Mouse (Mus musculus): ENCODE measurements at regions not wholly inside any gene's neighbourhood (a gene's known extent, or its start where the extent isn't known, plus 50 kb on each side); places are given as distances from the start of the nearest gene placed in this dataset.

DNA sequence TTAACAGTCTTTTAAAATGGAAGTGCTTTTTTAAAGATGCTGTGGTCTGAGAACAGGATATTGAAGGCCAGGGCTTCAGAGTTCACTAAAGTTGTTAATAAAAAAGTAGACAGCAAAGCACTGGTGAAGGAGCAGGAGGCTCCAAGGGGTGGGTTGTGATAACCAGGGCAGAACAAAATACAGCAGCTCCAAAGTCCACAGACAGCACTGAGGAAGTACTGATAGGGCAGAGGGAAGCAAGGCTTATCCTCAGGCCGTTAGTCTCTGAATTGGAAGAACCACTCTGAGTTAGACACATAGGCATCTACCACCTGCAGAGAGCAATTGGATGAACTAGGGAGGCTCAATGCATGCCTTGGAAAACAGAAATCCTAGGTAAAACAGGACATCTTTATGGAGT, 62.1 kb downstream of the P2ry1 start:
- DNase-seq = no peak

DNA sequence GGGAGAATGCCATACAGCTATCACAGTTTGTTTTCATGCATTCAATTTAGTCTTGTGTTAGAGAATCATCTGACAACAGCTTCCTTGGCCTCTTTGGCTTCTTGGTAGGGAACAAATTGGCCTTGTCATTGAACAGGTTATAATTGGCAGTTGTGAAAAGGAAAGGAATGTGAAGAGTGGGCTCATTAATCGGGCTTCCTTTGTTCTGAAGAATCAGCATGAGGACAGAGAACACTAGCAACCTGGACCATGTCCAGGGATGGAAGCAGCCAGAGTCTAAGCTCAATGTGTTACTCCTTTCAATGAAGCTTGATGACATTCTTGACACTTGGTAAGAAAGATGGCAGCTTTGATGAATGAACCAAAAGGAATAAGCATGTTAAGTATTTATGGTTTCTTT, 64.5 kb downstream of the P2ry1 start:
- no peak for DNase-seq

DNA sequence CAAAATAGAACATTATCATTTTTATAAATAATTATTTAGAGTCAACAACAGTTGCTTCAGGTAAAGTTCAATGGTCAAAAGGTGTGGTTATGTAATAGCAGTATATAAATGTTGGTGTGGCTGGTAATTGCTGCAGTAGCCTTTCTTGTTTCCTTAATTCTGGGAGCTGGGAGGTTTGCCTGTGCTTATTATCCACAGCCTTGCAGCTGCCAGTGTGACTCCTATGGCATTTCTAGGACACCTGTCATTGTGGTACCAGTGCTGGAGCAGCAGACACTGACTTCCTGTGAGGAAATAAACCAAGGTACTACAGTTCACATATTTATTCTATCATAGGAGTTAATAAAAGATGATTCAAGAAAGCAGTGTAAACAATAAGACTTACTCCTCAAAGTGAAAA, 65.6 kb downstream of the P2ry1 start:
- no peak for DNase-seq

DNA sequence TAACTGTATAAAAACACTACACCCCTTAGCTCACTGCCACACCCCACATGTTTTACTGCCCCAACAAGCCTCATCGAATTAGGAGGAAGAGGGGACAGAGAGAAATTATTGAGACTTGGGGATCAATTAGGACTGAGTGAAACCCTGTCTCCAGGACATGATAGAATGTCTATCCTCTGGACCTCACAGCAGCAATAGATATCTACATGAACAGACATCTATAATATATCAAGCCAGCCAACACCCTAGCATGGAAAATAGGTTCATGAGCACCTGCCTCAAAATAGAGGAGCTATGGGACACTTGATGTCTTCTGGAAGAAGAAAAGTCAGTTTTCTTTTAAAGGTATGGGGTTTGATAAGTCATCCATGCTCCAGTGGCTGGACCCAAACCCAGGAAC, 68.4 kb downstream of the P2ry1 start:
- DNase-seq = no peak

DNA sequence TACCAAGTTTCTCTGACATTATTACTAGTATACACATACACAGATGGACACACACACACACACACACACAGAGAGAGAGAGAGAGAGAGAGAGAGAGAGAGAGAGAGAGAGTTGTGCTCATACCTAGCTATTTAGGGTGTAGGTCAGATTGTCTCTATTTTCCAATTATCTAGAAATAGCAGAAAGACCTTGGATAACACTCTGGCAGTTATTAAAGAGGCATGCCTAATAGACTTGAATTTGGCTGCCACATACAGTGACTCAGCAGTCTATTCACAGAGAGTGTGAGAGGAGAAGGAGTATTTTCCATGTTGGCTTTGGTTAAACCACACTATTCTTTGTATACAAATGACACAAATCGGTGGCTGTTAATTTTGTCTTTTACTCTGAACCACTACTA, 69.7 kb downstream of the P2ry1 start:
- DNase-seq = no peak

DNA sequence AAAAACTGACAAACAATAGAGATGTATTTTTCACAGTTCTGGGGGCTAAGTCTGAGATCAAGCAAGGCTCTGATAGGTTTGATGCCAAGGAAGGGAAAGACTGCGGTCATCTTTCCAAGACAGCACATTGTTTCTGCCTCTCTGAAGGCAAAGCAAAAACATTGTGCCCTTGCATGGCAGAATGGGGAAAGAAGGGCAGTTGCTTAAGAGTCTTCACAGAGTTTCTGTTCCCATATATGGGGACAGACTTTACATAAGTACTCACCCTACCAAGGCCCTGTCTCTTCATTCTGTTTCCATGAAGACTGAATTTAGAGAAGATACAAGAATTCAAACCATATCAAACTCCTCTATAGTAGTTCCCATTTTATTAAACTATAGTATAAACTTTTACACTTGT, 70.5 kb downstream of the P2ry1 start:
- DNase-seq = no peak

DNA sequence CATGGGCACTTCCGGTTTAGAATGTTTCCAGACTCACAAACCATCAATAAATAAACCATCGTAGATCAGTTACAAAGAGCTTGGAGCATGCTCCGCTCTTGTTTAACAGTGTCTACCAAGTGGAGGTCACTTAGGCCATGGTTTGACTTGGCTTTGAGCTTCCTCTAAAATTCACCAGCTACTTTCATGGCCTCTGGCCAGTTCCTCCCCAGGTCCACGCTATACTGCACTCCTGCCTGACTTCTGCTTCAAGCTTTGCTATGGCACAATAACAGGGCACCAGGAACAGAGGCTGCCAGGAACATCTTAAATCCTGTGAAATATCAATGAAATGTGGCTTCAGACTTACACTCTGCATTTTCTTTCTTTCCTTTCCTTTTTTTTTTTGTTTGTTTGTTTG, 71.2 kb downstream of the P2ry1 start:
- DNase-seq = no peak

DNA sequence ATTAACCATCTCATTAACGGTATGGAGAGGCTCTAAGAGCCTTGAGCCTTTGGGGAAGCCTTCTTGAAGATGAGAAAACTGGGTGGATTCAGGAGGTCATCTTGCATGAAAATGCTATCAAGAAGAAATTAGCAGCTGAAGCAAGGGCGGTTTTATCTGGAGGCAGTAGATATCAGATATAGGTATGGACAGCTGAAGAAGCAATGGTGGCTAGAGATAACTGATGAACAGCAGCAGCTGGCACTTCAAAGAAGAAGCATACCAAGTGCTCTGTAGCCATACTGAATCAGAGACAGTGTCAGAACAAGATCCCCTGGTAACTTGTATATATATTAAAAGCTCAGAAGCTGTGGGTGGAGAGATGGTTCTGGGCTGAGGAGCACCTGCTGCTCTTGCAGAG, 73.2 kb downstream of the P2ry1 start:
- no peak for DNase-seq

DNA sequence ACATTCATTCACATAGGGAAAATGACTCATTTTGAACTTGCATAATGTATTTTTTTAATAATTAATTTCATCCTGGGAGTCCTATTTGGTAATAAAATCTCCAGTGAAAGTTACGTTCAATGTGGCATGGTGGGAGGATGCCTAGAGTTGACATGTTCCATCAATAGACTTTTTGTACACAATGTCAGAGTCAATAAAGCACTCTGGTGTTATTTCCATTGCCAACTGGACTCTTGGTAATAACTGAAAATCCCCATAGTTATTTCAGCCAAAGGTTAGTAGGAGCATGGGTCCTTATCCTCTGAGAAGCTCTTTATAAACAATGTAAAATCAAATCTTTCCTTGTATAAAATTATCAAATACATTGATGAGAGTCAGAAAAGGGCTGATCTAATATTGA, 87.3 kb downstream of the P2ry1 start:
- DNase-seq = no peak

DNA sequence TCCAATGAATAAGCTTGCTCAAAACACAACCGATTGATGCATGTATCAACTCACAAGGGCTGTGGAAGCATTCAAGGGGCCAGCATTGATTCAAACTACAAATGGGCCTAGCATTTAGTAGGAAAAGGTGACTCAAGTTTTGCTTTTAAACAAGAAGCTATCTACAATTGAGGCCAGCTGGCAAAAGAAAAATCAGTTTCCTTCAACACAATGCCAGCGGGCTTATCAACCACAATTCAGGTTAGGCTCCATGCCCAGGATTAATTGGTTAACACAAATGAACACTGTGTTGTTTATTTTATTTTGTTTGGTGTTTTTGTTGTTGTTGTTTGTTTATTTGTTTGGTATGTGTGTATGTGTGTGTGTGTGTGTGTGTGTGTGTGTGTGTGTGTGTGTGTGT, 89.4 kb downstream of the P2ry1 start:
- DNase-seq = no peak

DNA sequence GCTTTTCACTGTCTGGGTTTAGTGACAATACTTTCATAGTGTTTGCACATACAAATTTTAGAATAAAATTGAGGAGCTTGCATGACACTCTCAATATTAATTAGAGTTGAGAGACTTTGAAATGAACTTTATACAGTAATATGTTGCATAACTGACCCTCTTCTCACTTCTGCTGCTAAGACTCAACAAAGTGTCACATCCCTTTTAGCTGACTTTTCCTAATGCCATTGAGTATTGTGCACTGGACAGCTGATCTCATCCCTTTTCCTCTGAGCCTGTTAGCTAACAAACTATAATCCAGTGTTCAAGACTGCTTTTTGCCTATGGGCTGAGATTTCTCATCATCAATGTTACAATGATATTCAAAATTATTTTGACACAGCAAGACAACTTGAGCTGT, 113.8 kb downstream of the P2ry1 start:
- no peak for DNase-seq

DNA sequence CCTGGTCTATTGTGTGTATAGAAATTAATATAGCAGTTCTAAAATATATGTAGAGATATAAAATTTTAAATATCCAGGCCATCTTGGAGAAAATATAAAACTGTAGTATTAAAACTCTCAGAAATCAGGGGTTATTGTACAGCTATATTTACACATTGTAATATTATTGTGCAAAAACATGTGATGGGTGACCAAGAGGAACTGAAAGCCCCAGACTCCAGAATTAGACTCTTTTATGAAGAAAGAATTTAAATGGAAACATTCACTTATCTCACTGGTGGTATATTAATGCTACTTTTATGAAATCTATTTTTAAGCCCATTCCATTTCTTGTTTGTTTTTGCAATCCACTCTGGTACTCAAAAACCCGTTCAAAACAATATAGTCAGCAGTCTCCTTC, 130.5 kb downstream of the P2ry1 start:
- DNase-seq = no peak

DNA sequence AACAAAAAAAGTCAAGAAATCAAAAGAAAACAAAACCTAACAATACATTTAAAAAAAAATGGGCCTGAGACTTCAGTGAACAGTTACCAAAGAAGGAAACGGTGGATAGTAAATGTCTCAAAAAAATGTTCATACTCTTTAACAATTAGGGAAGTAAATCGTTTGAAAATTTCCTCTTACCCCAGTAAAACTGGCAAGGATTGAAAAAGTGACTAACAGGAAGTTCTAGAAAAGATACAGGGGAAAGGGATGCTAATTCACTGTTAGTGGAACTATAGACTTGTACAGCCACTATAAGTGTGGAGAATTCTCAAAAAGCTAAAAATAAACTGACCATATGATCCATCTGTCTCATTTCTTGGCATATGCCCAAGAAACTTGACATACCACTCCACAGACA, 151.5 kb downstream of the P2ry1 start:
- DNase-seq = no peak

DNA sequence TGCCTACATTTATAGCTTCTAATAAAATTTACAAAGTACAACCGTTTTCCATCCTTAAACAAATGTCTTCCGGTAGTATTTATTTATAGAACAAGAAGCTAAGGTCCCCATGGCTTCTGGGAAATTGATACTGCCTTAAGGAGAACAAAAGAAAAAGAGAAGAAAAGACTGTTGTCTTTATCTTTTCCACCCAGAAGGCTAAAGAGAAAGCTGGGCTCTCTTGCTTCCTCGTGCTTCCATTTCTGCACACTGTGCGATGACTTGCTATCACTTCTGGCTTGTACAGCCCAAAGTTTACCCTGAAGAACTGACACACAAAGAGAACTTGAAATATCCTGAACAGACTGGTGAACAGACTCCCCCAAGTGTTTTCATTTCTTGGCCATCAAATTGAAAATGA, 157.2 kb downstream of the P2ry1 start:
- no peak for DNase-seq

DNA sequence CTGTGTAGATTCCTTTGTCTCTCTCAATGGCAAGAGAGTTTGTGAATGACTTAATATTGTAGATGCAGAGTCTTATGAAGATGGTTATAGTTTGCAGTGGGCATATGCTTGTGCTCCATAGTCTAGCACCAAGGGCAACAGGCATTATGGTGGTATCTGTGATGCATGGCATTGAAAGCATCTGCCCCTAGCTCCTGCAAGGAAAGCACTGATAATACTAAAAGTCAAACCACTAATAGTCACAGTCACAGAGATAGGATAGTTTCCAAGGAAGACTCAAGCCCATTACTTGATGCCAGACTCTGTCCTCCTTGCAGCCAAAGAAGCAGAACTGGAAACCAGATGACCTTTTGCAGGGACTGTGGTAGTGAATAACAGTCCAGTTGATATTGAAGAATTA, 158.8 kb downstream of the P2ry1 start:
- no peak for DNase-seq

DNA sequence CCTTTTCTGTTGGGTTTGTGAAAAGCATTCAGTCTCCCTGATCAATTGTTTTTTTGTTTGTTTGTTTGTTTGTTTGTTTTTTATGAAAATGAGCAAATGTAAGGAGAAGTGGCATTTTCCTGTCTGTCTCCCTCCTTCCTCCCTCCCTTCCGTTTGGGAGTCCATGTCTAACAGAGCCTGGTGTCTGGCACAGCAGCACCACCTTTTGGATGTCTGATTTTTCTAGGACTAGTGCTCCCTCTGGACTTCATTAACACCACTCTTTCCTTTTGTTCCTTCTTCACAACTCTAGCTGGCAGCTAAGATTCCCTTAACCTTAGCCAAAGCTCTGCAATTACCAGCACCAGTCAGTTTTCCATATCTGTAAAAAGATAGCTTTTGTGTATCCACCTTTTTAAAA, 175.6 kb upstream of the Rap2b start:
- peak in 1 of 2 experiments; percentile 29 for DNase-seq

DNA sequence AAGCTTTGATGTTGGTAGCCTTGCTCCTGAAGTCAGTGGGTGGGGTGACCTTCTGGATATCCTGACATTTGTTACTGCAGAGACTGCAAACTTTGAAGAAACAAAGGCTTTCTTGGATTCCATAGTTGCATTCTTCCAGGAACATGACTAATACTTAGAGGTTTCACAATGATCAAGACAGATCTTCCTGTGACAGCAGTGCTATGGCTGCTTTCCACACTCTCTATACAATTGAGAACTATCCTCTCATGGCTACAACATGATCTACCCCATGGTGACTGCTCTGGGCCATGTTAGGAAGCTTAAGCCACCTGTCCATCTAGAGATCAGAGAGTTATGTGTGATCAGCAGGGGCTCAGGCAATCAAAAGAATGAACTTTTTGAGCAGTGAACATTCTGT, 172.8 kb upstream of the Rap2b start:
- no peak for DNase-seq

DNA sequence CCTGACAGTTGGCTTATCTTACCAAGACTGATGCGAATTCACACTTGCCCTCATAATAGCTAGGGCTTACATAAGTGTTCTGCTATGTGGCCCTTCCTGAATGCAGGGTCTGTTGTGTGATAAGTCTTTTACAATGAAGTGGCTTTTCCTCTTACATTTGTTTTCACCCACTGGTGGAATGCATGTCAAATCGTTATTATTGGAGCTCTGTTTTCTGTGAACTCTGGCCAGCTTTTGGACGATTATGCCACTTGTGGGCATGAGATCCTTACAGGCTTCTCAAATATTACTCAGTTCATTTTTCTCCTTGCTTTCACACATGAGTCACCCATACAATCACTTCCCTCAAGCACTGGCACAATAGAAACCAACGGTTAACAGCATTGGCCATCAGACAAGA, 144.9 kb upstream of the Rap2b start:
- no peak for DNase-seq

DNA sequence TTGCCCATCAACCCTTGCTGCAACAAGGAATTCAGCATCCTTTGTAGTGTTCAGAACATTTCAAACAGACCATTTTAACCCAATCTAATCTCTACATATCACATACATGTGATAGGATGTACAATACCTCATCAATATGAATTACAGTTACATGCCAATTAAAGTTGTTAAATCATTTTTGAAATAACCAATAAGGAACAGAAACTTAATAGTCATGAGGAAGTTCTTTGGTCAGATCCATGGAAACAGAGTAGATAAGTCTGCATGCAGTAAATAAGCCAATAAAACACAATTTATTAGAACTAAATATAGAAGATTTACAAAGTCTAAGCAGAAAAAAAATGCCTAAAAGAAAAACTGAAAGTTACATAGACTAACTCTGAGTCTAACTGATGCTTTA, 136.9 kb upstream of the Rap2b start:
- DNase-seq = no peak

DNA sequence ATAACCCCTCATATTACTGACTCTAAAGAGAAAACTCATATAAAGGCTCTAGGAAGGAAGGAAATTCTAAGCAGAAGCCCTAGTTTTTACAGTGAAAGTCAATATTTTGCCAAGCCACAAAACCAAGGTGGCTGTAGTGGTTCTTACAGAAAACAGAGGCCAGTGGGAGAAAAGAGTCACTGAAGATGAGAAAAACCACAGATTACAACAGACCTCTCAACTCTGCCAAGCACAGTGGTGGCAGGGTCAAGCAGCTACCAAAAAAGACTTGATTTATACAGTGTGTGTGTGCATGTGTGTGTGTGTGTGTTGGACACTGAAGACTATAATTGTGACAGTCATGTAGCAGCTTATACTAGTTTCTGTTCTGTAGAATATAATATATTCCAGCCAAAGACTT, 136.4 kb upstream of the Rap2b start:
- no peak for DNase-seq

DNA sequence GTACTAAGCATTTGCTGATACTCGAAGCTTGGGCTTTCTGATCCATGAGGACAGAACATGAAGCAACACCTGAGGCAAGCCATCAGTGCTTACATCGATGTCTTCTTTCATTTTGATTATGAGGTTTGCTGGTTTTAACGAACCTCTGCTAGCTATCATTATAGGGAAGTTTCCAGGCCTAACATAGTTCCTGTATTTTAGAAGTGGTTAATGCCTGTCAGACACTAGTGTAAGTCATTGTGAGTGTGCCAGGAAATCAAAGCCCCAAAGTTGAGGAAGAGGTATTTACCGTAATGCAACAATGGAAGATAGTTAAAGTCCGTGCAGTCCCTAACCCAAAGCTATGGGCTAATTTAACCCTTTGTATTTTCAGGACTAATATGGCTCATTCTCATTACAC, 120.1 kb upstream of the Rap2b start:
- DNase-seq = no peak

DNA sequence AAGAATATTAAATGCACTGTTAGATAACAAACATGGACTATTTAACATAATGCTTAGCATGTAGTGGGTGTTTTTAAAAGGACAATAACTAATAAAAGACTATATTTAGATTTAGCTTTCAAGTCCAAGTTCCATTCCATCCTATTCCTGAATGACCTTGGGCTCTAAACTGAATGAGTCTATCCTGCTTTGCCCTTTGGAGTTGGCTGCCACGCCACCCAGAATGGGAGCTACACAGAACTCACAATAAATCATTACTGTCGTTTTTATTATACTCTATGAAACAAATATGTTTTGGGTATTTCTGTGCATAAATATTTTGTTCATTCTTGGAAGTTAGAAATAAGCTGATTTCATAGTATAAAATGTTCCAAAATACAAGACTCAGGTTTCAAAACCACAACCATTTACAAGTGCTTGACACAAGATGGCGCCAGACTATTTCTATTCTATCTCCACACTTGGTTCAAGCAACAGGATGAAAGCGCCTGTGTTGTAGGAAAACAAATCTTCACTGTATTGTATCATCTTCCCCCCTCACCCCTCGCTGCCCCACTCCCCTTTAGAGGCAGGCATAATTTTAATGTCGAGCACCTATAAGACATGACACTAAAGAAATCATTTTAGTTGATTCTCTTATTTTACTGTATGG, 117.4 kb upstream of the Rap2b start:
- DNase-seq = peak; percentile 22 to 35

DNA sequence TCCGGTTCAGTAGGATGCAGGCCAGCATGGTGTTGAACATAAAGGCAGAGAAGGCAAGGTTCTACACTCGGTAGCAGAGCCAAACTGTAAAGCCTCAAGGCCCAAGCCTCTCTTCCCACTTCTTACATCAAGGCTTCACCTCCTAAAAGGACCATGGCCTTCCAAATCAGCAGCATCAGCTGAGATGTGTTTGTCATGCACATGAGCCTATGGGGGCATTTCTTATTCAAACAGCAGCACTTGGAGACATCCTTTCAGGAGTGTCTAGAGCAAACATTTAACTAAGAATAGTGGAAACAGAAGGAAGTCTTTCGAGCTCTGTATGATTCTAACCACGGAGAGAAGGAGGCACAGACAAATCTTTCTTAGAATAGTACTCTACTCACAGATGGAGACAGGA, 115.0 kb upstream of the Rap2b start:
- no peak for DNase-seq

DNA sequence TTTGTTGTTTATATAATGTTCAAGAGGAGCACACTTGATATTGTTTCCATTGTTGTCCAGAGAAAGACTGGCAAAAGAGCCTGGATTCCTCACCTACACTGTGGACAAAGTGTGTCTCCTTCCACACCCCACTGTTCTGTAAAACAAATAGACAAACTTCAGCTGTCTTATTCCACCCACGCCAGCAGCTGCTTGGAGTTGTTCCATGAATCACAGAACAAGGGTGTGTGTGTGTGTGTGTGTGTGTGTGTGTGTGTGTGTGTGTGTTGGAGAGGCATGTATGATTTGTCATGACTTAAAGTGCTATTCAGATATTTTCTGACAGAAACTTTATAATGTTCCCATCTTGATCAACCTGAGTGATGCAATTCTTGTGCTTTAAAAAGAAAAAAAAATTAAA, 114.1 kb upstream of the Rap2b start:
- DNase-seq = no peak

DNA sequence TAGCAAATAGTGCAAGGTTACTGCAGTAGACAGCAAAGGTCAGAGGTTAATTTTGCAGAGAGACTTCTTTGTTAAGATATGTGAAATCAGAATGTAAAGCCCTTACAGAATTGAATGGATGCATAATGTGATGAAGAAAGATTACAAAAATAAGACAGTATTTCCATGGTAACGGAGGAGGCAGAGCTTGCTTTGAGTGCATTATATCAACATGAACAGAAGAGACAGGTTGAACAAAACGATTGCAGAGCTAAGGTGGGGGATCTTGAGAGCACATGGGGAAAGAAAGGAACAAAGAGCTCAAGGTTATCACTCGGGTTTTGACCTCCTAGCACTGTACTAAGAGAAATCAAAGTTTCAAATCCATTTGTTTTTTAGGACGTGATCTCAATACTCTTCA, 106.2 kb upstream of the Rap2b start:
- DNase-seq = no peak

DNA sequence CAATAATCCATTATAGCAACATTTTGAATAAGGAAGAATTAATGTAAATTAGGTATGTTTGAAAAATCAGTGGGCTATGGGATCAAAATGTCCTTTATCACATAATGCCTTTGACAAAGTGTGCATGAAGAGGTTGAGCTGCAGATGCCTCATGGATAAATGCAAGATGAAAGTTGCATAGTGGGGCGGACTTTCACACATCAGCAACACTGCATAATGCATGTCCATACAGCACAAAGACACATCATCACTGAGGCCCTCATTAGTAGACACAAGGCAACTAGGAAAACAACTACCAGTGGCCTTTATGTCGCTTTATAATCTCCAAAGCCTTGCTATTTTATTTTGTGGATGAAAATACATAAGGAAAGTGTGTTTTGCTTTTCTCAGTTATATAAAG, 105.8 kb upstream of the Rap2b start:
- no peak for DNase-seq

All from kidney, postnatal 36 days (tissue).